Mouse (Mus musculus) ovary, adult 10 weeks (tissue): ENCODE measurements around the gene Zdhhc18. TPM values are rescaled to one million over a fixed set of nuclear protein-coding genes. Genes with fewer than 3 reads are reported as not detected.

Experiments
- polyA plus RNA-seq: library from polyadenylated mRNA; stranded (reverse); fragments of 350-450 nt; fragmentation: Illumina TruSeq; extraction: RNeasy Lipid Tissue Mini Kit (QIAGEN cat#74804); gene quantifications from one replicate; pipeline ENCODE4 v1.2.3, GENCODE M21; 2014

Zdhhc18 gene
- 2.2 TPM for polyA plus RNA-seq

GRCm38 (mm10) chr4:133649989-133650699 is at the start of gene Zdhhc18:
Gene Zdhhc18, minus strand, starts transcription at chr4:133650154.

GRCm38 (mm10) chr4:133671881-133672844 is 22.2 kb upstream of the Zdhhc18 start, which contains the start of gene Pigv:
Gene Pigv, minus strand, starts transcription at chr4:133672647.

GRCm38 (mm10) chr4:133601721-133602218 is 48.2 kb downstream of the Zdhhc18 start, which contains the start of gene Sfn:
Gene Sfn, minus strand, starts transcription at chr4:133602168.

GRCm38 (mm10) chr4:133584059-133584951 is 65.6 kb downstream of the Zdhhc18 start, which contains the start of gene Gpn2:
Gene Gpn2, plus strand, starts transcription at chr4:133584362.

GRCm38 (mm10) chr4:133574070-133574842 is 75.7 kb downstream of the Zdhhc18 start, which contains the start of gene Gpatch3:
Gene Gpatch3, plus strand, starts transcription at chr4:133574745.

Other genes with a start within 250 kb of the Zdhhc18 start
- gene Tent5b, start 170.0 kb downstream of the Zdhhc18 start, polyA plus RNA-seq: 0.46 TPM
- gene Trnp1, start 151.6 kb downstream of the Zdhhc18 start, polyA plus RNA-seq: not detected
- gene Kdf1, start 131.2 kb downstream of the Zdhhc18 start, polyA plus RNA-seq: not detected
- 38.6 TPM for gene Nudc, start 104.2 kb downstream of the Zdhhc18 start, polyA plus RNA-seq
- not detected for gene Nr0b2, start 96.8 kb downstream of the Zdhhc18 start, polyA plus RNA-seq
- gene Gpatch3, start 75.4 kb downstream of the Zdhhc18 start, polyA plus RNA-seq: not detected
- not detected for gene Gpn2, start 65.8 kb downstream of the Zdhhc18 start, polyA plus RNA-seq
- not detected for gene Sfn, start 48.0 kb downstream of the Zdhhc18 start, polyA plus RNA-seq
- 3.8 TPM for gene Pigv, start 22.5 kb upstream of the Zdhhc18 start, polyA plus RNA-seq
- 28.5 TPM for gene Arid1a, start 106.6 kb upstream of the Zdhhc18 start, polyA plus RNA-seq
- gene Rps6ka1, start 237.6 kb upstream of the Zdhhc18 start, polyA plus RNA-seq: 0.63 TPM